Mouse (Mus musculus): ENCODE measurements around the gene Galnt16.

DNA sequence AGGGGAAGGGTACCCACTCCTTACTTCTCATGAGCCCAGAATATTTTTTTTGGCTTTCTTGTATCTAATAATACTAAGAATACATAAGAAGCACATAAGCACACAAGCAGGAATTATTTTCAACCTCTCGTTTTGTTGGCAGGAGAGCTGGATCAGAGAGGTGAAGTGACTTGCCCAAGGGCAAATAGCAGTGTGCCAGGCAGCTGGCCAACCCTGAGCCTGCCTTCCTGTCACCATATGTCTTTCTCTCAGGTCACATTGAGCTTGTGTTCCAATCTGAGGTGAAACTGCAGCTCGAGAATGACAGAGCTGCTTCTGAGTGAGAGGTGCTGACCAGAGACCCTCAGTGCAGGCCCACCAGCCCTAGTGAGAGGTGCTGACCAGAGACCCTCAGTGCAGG, 15.8 kb downstream of the Galnt16 start:
- TF ChIP-seq MYOG (IDR thresholded peaks at IDR 0.05; ENCODE audit: control insufficient read depth in 1 of 3, insufficient read depth in 1 of 3, insufficient read length in 2 of 3, low read depth in 2 of 3) (no peak), POLR2A (IDR thresholded peaks at IDR 0.05; ENCODE audit: insufficient read length, low read depth) (no peak), USF1 (IDR thresholded peaks at IDR 0.05; ENCODE audit: low read depth) (no peak)

All from myocyte (in vitro differentiated cells).